Mouse (Mus musculus) naive thymus-derived CD4-positive, alpha-beta T cell, adult 2 months (primary cell): Measurements from ENCODE around the gene Duox2.
A peak's percentile ranks its signal among the peaks of the same experiment; 100 is the strongest.
"Not testable (repeated sequence)": the region's sequence is repeated elsewhere in the genome, so short reads cannot be mapped to it uniquely, and the experiment has no call there.

Source experiments
- DNase-seq: peaks from one replicate; pipeline ENCODE4 v3.0.0-alpha.2; 2011; ENCODE audit warnings: low read depth

Gene Duox2

DNA sequence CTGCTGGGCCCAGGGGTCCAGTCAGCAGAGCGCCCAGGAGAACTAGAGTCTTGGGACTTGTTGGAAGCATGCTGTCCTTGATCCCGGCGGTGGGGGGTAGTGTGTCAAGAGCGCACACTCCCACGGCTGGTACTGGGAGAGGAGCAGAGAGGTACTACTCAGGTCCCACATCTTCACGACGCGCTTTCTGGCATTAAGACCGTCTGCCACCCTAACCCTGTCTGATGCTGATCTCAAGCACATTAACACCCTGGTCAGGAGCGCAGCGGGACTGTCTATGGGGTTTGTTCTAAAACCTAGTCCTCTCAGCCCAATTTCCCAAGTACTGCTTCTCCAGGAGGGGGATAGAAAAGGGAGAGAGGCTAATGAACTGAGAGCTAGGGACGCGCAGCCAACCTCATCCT, at the start of gene Duox2:
Gene Duox2 (minus strand): TSS at position 354 of the 404 bp plus-strand sequence.
- DNase-seq: no peak

DNA sequence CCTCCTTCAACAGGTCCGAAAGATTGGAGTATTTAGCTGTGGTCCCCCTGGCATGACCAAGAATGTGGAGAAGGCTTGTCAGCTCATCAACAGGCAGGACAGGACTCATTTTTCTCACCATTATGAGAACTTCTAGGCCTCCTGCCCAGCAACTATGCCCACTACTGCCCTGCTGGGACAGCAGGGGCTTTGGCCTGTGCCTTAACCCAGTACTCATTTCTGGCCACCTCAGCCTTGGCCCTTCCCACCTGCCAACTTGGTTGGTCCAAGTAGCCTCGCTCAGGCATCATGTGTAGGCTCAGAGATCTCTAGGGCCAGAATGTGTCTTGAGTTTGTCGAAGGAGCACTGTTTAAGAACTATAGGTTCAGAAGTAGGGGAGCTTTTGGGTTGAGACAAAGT, 49.0 kb upstream of the Duox2 start:
- no peak for DNase-seq

DNA sequence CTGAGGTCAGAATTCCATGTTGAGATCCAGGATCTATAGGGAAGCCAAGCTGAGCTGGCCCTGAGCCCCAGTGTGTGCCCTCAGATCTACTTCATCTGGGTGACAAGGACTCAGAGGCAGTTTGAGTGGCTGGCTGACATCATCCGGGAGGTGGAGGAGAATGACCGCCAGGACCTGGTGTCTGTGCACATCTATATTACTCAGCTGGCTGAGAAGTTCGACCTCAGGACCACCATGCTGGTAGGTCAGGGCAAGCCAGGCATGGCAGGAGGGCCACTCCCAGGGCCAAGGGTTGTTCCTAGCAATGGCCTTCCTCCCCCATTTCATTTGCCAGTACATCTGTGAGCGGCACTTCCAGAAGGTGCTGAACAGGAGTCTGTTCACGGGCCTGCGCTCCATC, 47.9 kb upstream of the Duox2 start:
- not testable (repeated sequence) for DNase-seq

DNA sequence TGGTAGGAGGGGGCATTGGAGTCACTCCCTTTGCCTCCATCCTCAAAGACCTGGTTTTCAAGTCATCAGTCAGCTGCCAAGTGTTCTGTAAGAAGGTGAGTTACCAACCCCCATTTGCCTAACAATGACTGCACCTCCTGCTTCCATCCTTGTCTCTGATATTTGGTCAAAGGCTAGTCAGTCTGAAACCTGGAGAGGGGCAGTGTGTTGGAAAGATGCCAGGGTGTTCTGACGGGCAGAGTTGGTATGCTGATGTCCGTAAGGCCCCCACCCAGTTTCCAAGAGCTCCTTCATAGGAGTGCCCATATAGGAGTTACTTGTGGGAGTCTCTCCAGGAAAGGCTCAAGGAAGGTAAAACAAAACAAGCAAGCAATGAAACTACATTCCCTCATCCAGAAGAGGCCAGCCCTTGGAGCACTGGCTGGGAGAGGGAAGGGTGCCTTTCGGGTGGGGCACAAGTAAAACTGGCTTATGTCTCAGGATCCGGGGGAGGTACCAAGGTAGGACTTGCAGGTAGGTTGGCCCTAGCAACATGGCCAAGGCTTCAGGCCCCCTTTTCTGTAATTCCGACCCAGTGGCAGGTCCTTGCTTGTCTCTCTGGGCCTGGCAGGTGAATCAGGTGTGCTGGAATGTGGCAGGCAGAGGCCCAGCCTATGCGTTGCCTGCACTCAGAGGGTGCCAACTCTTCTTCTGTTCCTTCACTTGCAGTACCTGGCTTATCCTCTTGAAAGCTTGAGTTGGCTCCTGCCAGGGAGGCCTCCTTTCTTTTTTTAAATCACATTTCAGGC, 47.1 kb upstream of the Duox2 start:
- no peak for DNase-seq

DNA sequence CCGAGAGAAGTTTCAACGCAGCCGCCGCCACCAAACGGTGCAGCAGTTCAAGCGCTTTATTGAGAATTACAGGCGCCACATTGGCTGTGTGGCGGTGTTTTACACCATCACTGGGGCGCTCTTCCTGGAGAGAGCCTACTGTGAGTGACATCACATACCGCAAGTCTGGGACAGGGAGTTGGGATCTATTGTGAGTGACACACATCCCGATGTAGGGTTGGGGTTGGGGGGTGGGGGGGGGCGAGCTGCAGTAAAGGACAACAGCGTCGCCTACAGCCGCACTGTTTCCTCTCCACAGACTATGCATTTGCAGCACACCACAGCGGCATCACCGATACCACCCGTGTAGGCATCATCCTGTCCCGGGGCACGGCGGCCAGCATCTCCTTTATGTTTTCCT, 39.0 kb upstream of the Duox2 start:
- no peak for DNase-seq

DNA sequence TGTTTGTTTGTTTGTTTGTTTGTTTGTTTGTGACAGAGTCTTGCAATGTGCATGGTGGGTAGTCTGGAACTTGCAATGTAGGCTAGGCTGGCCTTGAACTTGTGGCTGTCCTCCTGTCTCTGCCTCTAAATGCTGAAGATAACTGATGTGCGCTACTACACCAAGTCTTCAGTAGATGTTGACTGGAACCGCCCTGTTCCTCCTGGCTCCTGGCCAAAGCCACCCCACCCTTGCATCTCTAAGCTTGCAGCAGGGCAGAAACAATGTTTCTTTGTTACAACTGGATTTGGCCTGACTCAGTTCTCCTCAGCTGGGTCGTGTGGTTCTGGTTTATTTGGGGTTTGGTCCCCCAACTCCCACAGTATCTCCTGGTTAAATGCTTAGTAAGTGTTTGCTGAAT, 35.9 kb upstream of the Duox2 start:
- no peak for DNase-seq

DNA sequence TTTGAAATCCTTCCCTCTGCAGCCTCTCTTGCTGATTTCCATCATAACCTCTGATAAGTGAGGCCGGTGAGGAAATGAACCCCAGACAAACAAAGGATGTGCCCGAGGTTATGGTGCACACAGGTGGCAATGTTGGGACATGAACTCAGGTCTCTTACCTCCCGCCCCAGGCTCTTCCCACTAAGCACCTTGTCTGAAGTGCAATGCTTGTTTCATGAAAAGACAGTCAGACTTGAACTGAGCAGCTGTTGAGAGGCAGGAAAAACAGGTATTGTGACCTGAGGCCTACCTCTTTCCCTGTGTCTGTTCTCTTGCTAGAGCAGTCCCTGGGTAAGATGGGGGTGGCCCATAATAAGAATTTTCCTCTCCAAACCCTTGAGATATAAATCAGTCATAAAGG, 34.0 kb upstream of the Duox2 start:
- DNase-seq: no peak

DNA sequence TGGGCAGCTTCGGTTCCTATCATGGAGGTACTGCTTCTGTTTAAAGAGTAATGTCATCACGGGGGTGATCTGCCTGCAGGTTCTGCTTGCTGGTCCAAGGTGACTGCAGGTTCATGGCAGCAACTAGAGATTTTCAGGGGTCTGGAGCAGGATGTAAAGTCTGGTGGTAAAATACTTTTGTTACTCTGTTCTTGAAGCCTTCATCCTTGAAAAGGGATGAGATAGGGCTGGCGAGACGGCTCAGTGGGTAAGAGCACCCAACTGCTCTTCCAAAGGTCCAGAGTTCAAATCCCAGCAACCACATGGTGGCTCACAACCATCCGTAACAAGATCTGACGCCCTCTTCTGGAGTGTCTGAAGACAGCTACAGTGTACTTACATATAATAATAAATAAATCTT, 32.1 kb upstream of the Duox2 start:
- DNase-seq: not testable (repeated sequence)

DNA sequence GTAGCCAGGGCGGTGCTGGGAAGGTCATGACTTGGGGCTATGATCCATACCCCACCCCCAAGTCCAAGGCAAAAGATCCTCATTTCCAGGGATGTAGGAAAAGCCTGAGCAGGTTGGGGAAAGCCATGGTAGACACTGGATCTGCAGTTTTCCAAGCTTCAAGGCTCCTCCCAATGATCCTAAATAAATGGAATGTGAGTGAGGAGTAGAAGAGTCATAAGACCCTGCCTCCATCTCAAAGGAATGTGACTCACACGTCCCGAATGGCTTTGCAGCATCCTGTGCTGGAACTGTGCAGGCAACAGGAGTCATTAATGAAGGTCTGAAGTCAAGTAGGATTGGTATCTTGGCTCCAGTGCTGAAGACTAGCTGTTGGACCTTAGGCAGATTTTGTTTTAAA, 29.7 kb upstream of the Duox2 start:
- no peak for DNase-seq

DNA sequence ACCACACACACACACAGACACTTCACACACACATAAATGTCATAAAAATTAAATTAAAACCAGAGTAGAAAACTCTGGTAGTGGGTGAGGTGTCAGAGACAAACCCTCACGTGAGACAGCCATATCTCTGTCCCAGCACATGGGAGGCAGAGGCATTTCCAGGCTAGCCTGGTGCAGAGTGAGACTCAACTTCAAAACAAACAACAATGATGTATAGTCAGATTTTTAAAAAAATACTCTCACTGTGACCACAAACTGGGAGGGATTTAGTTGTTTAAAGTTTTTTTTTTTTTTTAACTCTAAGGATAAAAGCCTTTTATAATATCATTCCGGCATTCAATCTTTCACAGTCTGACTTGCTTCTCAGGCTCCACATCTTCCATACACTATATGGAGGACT, 27.1 kb upstream of the Duox2 start:
- DNase-seq: no peak

DNA sequence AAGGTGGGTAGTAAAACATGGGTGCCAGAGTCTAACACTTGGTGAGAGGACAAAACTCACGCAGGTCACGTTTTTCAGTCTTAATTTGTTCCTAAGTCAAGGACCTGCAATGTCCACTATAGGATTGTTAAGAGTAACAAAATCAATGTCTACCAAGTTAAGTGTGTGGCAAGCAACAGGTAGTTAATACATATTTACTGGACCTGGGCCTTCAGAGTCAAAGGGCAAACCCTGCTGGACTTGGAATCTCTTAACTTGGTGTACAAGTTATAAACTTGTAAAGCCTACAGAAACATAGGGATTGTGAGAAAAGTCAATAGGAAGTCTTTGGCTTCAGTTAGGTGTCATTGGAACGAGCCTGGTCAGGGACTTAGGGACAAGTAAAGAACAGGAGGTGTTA, 26.3 kb upstream of the Duox2 start:
- DNase-seq: no peak

DNA sequence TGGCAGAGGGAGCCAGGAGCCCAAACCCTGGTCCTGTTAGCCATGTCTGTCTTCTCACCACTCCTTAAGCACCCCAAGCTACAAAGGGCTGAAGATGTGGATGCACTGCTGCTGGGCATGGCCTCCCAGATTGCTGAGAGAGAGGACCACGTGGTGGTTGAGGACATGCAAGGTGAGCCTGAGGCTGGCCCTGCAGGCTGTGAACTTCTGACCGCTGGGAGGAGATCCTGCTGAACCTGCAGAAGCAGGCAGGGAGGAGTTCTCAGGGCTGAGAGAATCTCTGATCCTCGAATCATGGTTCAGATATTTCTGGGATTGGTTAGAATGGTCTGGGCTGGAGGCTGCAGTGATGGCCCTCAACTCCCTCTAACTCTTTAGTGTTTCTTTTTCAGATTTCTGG, 25.7 kb upstream of the Duox2 start:
- no peak for DNase-seq

DNA sequence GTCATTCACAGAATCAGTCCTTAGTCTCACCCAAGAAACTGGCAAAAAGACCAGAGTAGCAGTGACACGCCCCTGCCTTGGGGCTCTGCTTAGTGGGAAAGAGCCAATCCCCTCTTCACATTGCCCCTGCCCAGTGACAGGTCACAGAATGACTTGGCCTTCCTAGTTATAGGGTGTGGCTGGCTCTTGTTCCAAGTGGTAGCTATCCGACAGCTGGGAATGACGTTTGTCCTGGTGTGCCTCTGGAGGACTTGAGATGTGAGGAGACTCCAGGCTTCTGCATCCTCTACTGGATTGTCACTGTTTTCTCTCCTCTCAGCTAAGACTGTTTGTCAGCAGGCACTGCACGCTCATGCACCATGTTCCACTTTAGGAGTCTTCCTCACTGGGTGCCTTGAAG, 19.1 kb upstream of the Duox2 start:
- no peak for DNase-seq

DNA sequence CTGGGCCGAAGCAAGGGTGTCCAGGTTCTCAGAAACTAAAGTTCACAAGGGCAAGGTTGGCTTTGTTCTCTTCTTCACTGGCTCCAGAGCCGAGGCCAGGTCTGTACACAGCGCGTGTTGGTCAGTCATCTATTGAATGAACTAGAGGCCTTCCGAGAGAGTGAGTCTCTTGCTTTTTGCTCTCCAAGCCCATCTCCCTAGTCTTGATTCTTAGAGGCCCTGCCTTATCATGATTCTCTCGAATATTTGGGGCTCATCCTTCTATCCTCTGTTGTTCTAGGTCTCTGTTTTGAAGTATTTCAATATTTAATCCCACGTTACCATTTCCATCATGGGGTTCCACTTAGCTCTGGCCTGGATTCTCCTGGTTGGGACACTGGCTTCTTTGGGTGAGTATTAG, 17.1 kb upstream of the Duox2 start, which contains the start of gene Duox1:
Gene Duox1 (plus strand): TSS at position 301 of the 400 bp plus-strand sequence.
- no peak for DNase-seq

DNA sequence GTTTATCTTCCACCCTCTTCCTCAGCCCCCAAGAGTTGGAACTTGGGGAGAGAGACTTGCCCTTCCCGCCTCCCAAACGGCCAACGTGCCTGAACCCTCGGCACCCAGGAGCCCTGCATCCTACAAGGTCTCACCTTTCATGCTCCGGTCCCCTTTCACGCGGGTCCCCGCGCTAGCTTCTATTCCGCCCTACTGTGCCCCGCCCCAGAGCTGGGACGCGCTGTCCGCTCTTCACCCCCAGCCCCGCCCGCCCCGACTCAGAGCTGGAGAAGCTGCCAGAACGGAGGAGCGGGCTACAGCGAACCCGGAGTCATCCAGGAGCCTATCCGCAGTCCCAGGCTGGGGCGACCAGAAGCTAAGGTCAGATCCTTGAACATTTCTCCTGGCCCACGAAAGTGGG, 15.3 kb upstream of the Duox2 start, which contains the start of gene Duoxa1:
Gene Duoxa1 (minus strand): TSS at position 195 of the 400 bp plus-strand sequence.
- DNase-seq: no peak

DNA sequence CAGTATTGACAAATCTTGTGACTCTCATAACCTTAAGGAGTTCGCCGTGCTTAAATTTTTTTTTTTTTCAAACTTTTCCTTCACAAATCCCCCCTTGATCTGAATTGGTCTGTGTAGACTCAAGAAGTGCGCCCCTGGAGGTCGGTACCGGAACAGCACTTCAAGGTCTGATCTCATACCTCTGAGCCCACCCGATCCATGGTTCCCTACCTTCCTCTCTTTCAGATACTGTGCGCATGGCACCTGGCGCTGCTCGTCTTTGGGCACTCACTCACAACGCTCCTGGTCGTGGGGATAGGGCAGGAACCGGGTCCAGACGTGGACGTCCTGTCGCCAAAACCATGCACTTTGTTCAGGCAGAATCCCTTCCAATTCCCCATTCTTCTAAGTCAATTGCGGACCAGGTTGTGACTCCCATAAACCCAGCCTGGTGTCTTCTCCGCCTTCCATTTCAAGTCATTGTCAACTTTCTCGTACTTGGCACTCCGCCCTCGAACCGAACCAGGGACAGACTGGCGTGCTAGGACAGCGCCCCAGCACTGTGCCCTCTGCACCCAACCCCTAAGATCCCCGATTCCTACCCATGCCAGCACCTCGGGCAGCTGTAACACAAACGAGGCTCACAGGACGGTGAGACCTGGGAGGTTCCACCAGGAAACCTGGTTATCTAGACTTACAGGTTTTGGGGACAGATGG, 14.6 kb upstream of the Duox2 start:
- peak; percentile 80 for DNase-seq

DNA sequence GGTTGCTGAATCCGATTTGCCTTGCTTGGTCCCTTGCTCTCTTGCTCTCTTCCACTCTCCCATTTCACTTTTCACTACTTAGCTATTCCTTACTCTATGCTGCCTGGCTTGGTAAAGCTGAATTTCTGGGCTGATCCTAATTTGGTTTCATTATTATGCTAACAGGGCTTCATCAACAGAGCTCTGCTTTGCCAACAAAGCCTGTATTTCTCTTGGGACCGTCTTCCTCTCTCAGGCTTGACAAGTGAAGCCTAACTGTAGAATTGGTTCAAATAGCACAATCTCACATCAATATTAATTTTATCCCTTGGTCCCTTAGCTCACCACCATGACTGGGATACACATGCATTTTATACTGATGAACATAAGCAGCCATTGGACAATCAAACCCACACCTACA, 13.3 kb upstream of the Duox2 start:
- DNase-seq: no peak

DNA sequence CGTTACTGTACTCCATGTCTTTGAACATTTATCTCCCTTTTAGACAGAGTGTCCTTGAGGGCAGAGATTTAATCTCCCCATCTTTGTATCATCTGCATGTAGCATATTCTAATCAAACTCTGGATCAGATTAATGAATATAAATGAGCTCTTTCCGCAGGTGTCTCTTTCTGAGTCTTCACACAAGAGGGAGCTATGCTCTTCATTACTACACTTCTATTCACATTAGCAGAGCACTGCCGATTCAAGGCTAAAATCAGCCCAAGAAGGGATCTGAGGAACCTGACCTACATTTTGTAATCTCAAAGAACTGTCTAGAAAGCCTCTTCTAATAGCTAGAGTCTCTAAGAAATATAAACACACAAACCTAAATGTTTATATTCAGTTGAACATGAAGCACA, 11.4 kb upstream of the Duox2 start:
- no peak for DNase-seq

DNA sequence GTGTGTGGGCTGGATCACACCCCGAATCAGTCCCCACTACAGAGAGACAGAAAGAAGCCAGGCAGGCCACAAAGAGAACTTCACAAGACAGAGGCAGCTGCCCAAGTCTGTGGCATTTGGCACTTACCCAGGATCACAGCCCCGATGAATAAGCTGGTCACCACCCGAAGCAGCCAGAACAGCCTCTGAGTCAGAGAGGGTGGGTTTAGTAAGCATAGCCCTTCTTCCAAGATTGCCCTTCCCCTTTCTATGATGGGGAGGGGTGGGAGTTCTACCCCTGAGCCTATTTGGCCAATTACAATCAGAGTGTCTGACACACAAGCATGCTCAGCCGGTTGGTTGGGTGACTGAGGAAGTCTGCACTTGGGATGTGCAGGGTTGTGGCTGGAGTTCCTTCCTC, 7.9 kb upstream of the Duox2 start:
- peak; percentile 14 for DNase-seq

DNA sequence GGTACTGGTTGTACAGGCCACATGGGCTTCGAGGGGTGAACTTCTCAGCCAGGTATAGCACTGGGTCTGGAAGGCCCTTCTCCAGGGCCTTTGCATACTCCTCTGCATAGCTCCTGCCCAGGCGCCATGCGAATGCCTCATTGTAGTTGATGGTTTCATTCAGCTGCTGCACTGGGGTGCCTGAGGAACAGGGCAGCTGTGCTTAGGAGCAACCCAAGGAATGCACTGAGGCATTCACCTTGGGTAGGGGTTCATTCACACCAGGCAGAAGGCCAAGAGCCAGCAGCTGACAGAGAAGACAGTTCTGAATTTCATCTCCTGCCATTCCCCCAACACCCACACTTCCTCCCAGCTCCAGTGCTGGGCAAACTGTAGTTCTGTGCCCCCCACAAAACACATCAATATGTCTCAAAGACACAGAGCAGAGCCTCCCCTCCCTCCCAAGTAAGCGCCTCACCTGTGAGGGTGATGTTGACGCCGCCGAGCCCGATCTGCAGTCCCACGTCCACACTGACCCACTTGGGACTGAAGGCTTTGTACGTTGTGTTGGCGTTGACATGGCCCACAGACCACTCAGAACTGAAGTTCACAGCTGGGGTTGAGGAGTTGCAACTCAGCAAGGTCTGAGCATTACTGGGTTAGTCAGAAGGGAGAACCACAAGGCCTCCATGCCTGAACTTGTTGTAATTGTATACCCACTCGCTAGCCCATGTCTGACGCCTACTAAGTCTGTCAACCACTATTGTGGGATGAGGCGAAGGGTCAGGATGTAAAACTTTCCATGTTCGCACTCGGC, 7.0 kb upstream of the Duox2 start:
- no peak for DNase-seq

DNA sequence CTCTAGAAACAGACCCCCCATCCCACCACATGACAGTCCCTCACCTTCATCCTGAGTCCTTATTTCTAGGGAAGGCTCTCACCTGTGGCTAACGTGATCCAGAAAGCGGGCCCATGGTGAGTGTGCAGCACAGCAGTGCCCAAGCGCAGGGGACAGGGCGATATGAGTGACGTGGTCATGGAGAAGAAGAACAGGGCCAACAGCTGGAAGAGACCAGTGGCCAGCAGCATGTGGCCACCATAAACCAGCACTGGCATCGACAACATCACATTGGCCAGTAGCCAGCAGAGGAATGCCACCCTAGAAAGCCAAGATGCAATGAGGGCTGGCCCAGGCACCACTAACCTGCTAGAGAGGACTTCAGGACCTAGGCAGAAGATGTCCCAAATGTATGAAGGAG, 6.3 kb upstream of the Duox2 start:
- DNase-seq: no peak

DNA sequence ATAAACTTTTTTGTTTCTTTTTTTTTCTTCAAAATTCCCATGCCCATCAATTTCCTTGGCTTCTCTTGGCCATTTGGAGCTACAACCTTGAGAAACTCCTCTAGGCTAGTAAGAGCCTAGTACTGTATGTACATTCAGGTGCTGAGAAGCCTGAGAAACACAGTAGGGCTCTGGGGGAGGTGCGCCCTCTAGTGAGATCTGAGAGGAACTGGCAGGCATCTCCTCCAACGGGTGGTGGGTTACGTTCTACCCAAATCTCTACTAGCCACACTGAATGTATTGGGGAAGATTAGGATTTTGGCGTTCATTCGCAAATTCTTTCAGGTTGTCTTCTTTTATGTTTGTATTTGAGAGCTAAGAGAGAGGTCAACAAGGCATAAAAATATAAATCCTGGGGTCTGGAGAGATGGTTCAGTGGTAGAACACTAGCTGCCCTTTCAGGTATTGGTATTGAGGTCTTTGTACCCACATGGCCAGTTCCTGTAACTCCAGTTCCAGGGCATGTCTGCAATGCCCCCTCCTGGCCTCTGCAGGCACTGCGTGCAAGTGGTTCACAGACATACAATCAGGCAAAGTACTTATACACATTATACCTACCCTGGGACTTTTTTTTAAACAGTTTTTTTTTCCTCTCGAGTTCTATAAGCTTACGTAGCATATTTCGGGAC, 4.5 kb upstream of the Duox2 start:
- peak; percentile 88 for DNase-seq
